In the genomic region with DNA sequence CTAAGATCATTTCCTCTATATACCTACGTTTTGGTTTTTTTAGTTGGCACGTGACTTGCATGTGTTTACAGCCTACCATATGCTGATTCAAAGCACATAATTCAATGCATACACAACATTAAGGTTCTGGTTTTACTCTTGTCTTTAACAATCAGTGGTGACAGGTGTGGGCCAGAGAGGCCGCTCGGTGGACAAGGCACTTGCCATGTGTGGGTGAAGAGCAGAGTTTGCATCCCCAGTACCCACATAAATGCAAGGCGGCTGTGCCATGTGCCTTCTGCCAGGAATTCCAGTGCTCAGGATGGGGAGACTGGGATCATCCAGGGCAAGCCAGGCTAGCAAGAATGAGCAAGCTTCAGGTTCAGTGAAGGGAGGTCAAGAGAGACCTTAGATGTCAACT, we compare ENCODE assay signal across 19 mouse cellular contexts. TPM values are rescaled to one million over a fixed set of nuclear protein-coding genes. Genes with fewer than 3 reads are reported as not detected.
A peak's percentile ranks its signal among the peaks of the same experiment; 100 is the strongest.
DNase-seq lines count a peak whose midpoint lies in the region; ATAC-seq lines count a peak whose summit lies in the region.
"Had no signal": no experiment of that assay in that cellular context is flagged by ENCODE, and none has a peak within 500 bp of the region (broad histone marks: within the 10 kb centered on the region; RNA-seq: fewer than 3 reads in every experiment).

No protein-coding gene starts in this region.

- no peaks in the 10 kb centered on the region for H3K36me3 ChIP-seq in heart, embryonic 13.5 days
- H3K36me3 ChIP-seq in embryonic facial prominence, embryonic 10.5 days (replicated peaks) = no peaks in the 10 kb centered on the region
- H3K36me3 ChIP-seq in embryonic facial prominence, embryonic 12.5 days = no peaks in the 10 kb centered on the region
- no peaks in the 10 kb centered on the region for H3K36me3 ChIP-seq in limb, embryonic 12.5 days
- H3K36me3 ChIP-seq: embryonic facial prominence, embryonic 15.5 days; forebrain, embryonic 15.5 days; hindbrain, embryonic 15.5 days had no signal

- H3K9ac ChIP-seq in heart, embryonic 13.5 days = no peak overlapping the region
- no peak overlapping the region for H3K9ac ChIP-seq in embryonic facial prominence, embryonic 12.5 days
- H3K9ac ChIP-seq in limb, embryonic 12.5 days (replicated peaks) = no peak overlapping the region
- H3K9ac ChIP-seq: embryonic facial prominence, embryonic 15.5 days; forebrain, embryonic 15.5 days; hindbrain, embryonic 15.5 days had no signal

- no peaks in the 10 kb centered on the region for H3K9me3 ChIP-seq in heart, embryonic 13.5 days
- no peaks in the 10 kb centered on the region for H3K9me3 ChIP-seq in embryonic facial prominence, embryonic 10.5 days
- no peaks in the 10 kb centered on the region for H3K9me3 ChIP-seq in embryonic facial prominence, embryonic 12.5 days
- no peaks in the 10 kb centered on the region for H3K9me3 ChIP-seq in limb, embryonic 12.5 days
- H3K9me3 ChIP-seq: embryonic facial prominence, embryonic 15.5 days; forebrain, embryonic 15.5 days; hindbrain, embryonic 15.5 days had no signal

- ATAC-seq in heart, embryonic 13.5 days (ENCODE audit: extremely low read depth, insufficient number of reproducible peaks, low FRiP score, low TSS enrichment) = no peak
- no peak for ATAC-seq in embryonic facial prominence, embryonic 12.5 days (ENCODE audit: insufficient number of reproducible peaks, insufficient read depth, low FRiP score, low TSS enrichment)
- ATAC-seq in limb, embryonic 12.5 days (ENCODE audit: insufficient number of reproducible peaks, insufficient read depth, low FRiP score, low TSS enrichment, low read depth) = no peak; the same call in 1 of the 2 replicates
- ATAC-seq: forebrain, embryonic 15.5 days; intestine, embryonic 16.5 days had no signal

- intact Hi-C loops in heart, postnatal 10 days (cut with DNase I) = loop anchor here (2.0 kb wide), 1 partner anchor 98 kb away; no protein-coding TSS in a partner anchor

- H3K27ac ChIP-seq in heart, embryonic 13.5 days (replicated peaks) = peak overlapping the region; percentile 67; the same call in 1 of the 2 replicates
- H3K27ac ChIP-seq in embryonic facial prominence, embryonic 10.5 days (replicated peaks) = peak overlapping the region; percentile 27; the same call in 1 of the 2 replicates
- H3K27ac ChIP-seq in embryonic facial prominence, embryonic 12.5 days = peak overlapping the region; percentile 30; the same call in 1 of the 2 replicates
- peak overlapping the region; percentile 72; the same call in 1 of the 2 replicates for H3K27ac ChIP-seq in limb, embryonic 12.5 days
- H3K27ac ChIP-seq: forebrain, embryonic 15.5 days; hindbrain, embryonic 15.5 days had no signal

- DNase-seq in heart, postnatal 10 days = no peak
- DNase-seq in embryonic facial prominence, embryonic 10.5 days (ENCODE audit: low spot score) = no peak
- DNase-seq in cerebellum, postnatal 10 days = no peak
- no peak for DNase-seq in right cerebral cortex, postnatal 4 days
- DNase-seq: adrenal gland, adult 2 months; adrenal gland, postnatal 25 days; cerebellum, adult 18-20 months; cerebellum, postnatal 14 days; embryo, embryonic 11 days; gastrocnemius, postnatal 14 days; kidney, adult 2 months had no signal

- H3K4me3 ChIP-seq in heart, embryonic 13.5 days = no peak overlapping the region
- no peak overlapping the region for H3K4me3 ChIP-seq in embryonic facial prominence, embryonic 10.5 days
- H3K4me3 ChIP-seq in embryonic facial prominence, embryonic 12.5 days = no peak overlapping the region
- no peak overlapping the region for H3K4me3 ChIP-seq in limb, embryonic 12.5 days (replicated peaks)
- H3K4me3 ChIP-seq: embryonic facial prominence, embryonic 15.5 days; forebrain, embryonic 15.5 days; hindbrain, embryonic 15.5 days had no signal

- H3K4me2 ChIP-seq in heart, embryonic 13.5 days = no peak overlapping the region
- H3K4me2 ChIP-seq in embryonic facial prominence, embryonic 12.5 days (replicated peaks) = no peak overlapping the region
- H3K4me2 ChIP-seq in limb, embryonic 12.5 days = no peak overlapping the region
- H3K4me2 ChIP-seq: embryonic facial prominence, embryonic 15.5 days; forebrain, embryonic 15.5 days; hindbrain, embryonic 15.5 days had no signal

- H3K4me1 ChIP-seq in heart, embryonic 13.5 days = peaks cover 60% of the 10 kb centered on the region
- peaks cover 43% of the 10 kb centered on the region for H3K4me1 ChIP-seq in embryonic facial prominence, embryonic 10.5 days
- peaks cover 48% of the 10 kb centered on the region for H3K4me1 ChIP-seq in embryonic facial prominence, embryonic 12.5 days
- peaks cover 56% of the 10 kb centered on the region for H3K4me1 ChIP-seq in limb, embryonic 12.5 days (replicated peaks)
- H3K4me1 ChIP-seq: forebrain, embryonic 15.5 days had no signal

- 61% methylated on average over 5 of the region's 5 CpGs for WGBS in heart, embryonic 13.5 days
- 84% methylated on average over 5 of the region's 5 CpGs for WGBS in embryonic facial prominence, embryonic 10.5 days
- 69% methylated on average over 5 of the region's 5 CpGs for WGBS in embryonic facial prominence, embryonic 12.5 days
- 54% methylated on average over 5 of the region's 5 CpGs for WGBS in limb, embryonic 12.5 days

- no peaks in the 10 kb centered on the region for H3K27me3 ChIP-seq in heart, embryonic 13.5 days (replicated peaks)
- H3K27me3 ChIP-seq in embryonic facial prominence, embryonic 10.5 days (replicated peaks; ENCODE audit: low read depth, poor library complexity, severe bottlenecking) = no peaks in the 10 kb centered on the region
- no peaks in the 10 kb centered on the region for H3K27me3 ChIP-seq in embryonic facial prominence, embryonic 12.5 days
- no peaks in the 10 kb centered on the region for H3K27me3 ChIP-seq in limb, embryonic 12.5 days
- H3K27me3 ChIP-seq: embryonic facial prominence, embryonic 15.5 days; forebrain, embryonic 15.5 days; hindbrain, embryonic 15.5 days had no signal

RNA-seq across cellular contexts. Expression of a gene that starts 14.8 kb away (rescaled TPM):
- polyA plus RNA-seq in heart, embryonic 13.5 days (2015; fragmentation: Nextera tagmentation; extraction: Ambion mirVana) = 165 and 173 TPM in 2 replicates
- total RNA-seq in heart, postnatal 10 days (2021) = 10 to 100 TPM; 88.0 to 92.1 TPM
- polyA plus RNA-seq in embryonic facial prominence, embryonic 10.5 days (2016; fragmentation: Nextera tagmentation; extraction: Ambion mirVana) = 189 and 232 TPM in 2 replicates
- 342 and 370 TPM in 2 replicates for polyA plus RNA-seq in embryonic facial prominence, embryonic 12.5 days (2016; fragmentation: Nextera tagmentation; extraction: Ambion mirVana)
- polyA plus RNA-seq in limb, embryonic 12.5 days (2016; fragmentation: Nextera tagmentation; extraction: Ambion mirVana) = 213 and 222 TPM in 2 replicates
- total RNA-seq: common myeloid progenitor, adult 5-6 weeks had no signal
